Mouse (Mus musculus) heart, embryonic 14.5 days (tissue): ENCODE measurements at regions not wholly inside any gene's neighbourhood (a gene's known extent, or its start where the extent isn't known, plus 50 kb on each side); places are given as distances from the start of the nearest gene placed in this dataset.

Source experiments
- ATAC-seq: fragments of 200-750 bp; cut with Nextera tagmentation; 2 replicates; pipeline ENCODE4 v1.8.0; 2017; ENCODE audit warnings: low read depth, moderate TSS enrichment; ENCODE audit not compliant: insufficient number of reproducible peaks, insufficient read depth, low FRiP score
- H3K27ac ChIP-seq, 2 experiments: fragments of 200-500 bp in 1 of 2; fragments of 300-500 bp in 1 of 2; sonication (generic) in 1 of 2; replicated peaks in 1 of 2; 2 replicates each; pipeline ENCODE4 v1.5.1; 2012 to 2014; ENCODE audit warnings: low read depth in 2 of 2, low read length in 2 of 2, control low read depth in 1 of 2, mild to moderate bottlenecking in 1 of 2, mixed read lengths in 1 of 2; ENCODE audit not compliant: control insufficient read depth in 1 of 2, insufficient read depth in 1 of 2
- H3K27me3 ChIP-seq: fragments of 300-500 bp; sonication (generic); 2 replicates; pipeline ENCODE4 v1.6.1; 2014; ENCODE audit warnings: mild to moderate bottlenecking, low read length, control low read depth; ENCODE audit not compliant: control insufficient read depth, insufficient read depth
- H3K36me3 ChIP-seq: fragments of 300-500 bp; sonication (generic); 2 replicates; pipeline ENCODE4 v1.6.1; 2014; ENCODE audit warnings: mild to moderate bottlenecking, control low read depth, low read length, mixed read lengths; ENCODE audit not compliant: control insufficient read depth, insufficient read depth
- H3K4me1 ChIP-seq, 2 experiments: fragments of 200-500 bp in 1 of 2; fragments of 300-500 bp in 1 of 2; sonication (generic) in 1 of 2; 2 replicates each; pipeline ENCODE4 v1.6.1; 2012 to 2014; ENCODE audit warnings: low read length in 2 of 2, control low read depth in 1 of 2, mixed read lengths in 1 of 2; ENCODE audit not compliant: control insufficient read depth in 2 of 2, insufficient read depth in 2 of 2
- H3K4me2 ChIP-seq: fragments of 300-500 bp; sonication (generic); 2 replicates; pipeline ENCODE4 v1.6.1; 2014; ENCODE audit warnings: mild to moderate bottlenecking, low read length
- H3K4me3 ChIP-seq, 2 experiments: fragments of 200-500 bp in 1 of 2; fragments of 300-500 bp in 1 of 2; sonication (generic) in 1 of 2; 2 replicates each; pipeline ENCODE4 v1.5.1; 2012 to 2014; ENCODE audit warnings: low read length in 2 of 2, mild to moderate bottlenecking in 2 of 2, control low read depth in 1 of 2, low read depth in 1 of 2, moderate library complexity in 1 of 2; ENCODE audit not compliant: control insufficient read depth in 1 of 2, insufficient read depth in 1 of 2
- H3K9ac ChIP-seq: fragments of 300-500 bp; sonication (generic); 2 replicates; pipeline ENCODE4 v1.6.1; 2014; ENCODE audit warnings: mild to moderate bottlenecking, low read length
- H3K9me3 ChIP-seq: fragments of 300-500 bp; sonication (generic); 2 replicates; pipeline ENCODE4 v1.6.1; 2016; ENCODE audit warnings: low read length, control low read depth; ENCODE audit not compliant: control insufficient read depth
- WGBS: fragments of 180-500 bp; shearing (Covaris S2); extraction: QIAGEN DNeasy Blood & Tissue Kit; methylation state at CpG from one replicate; pipeline ENCODE4 v1.1.7; 2014; 5-methylcytosine and 5-hydroxymethylcytosine counted together

- Histone ChIP-seq H3K36me3 (no peaks in the 10 kb centered on the region), H3K27ac (no peak overlapping the region), H3K4me3 (no peak overlapping the region), H3K4me2 (no peak overlapping the region), H3K27me3 (no peaks in the 10 kb centered on the region), H3K9ac (no peak overlapping the region), H3K9me3 (no peaks in the 10 kb centered on the region), H3K4me1 (no peaks in the 10 kb centered on the region)
- 70% methylated on average over 9 of the region's 9 CpGs for WGBS
- ATAC-seq = no peak
Measured at GRCm38 (mm10) chr13:118459672-118460384, 72.8 kb upstream of the Mrps30 start.

GRCm38 (mm10) chr13:118448977-118449705 is 62.1 kb upstream of the Mrps30 start:
- 61% methylated on average over 6 of the region's 6 CpGs for WGBS
- no peak for ATAC-seq
- H3K9ac ChIP-seq = no peak overlapping the region
- no peak overlapping the region for H3K4me3 ChIP-seq
- no peak overlapping the region for H3K27ac ChIP-seq
- no peaks in the 10 kb centered on the region for H3K27me3 ChIP-seq
- no peaks in the 10 kb centered on the region for H3K9me3 ChIP-seq
- H3K4me2 ChIP-seq = no peak overlapping the region
- no peaks in the 10 kb centered on the region for H3K36me3 ChIP-seq
- no peaks in the 10 kb centered on the region for H3K4me1 ChIP-seq

GRCm38 (mm10) chr13:118441322-118442064 is 54.4 kb upstream of the Mrps30 start:
- Histone ChIP-seq H3K4me2 (no peak overlapping the region), H3K9me3 (no peaks in the 10 kb centered on the region), H3K27ac (no peak overlapping the region), H3K27me3 (no peaks in the 10 kb centered on the region), H3K4me1 (no peaks in the 10 kb centered on the region), H3K4me3 (no peak overlapping the region), H3K9ac (no peak overlapping the region), H3K36me3 (no peaks in the 10 kb centered on the region)
- ATAC-seq = no peak
- WGBS = 77% methylated on average over 5 of the region's 5 CpGs
